Mouse (Mus musculus) liver, embryonic 16.5 days (tissue): ENCODE data around the gene H2-T24. TPM values are rescaled to one million over a fixed set of nuclear protein-coding genes. Genes with fewer than 3 reads are reported as not detected.
"Not testable (repeated sequence)": the region's sequence is repeated elsewhere in the genome, so short reads cannot be mapped to it uniquely, and the experiment has no call there.

Experiments used
- ATAC-seq: fragments of 200-750 bp; cut with Nextera tagmentation; 2 replicates; pipeline ENCODE4 v1.8.0; 2017; ENCODE audit warnings: low read depth, mild to moderate bottlenecking, moderate number of reproducible peaks, moderate library complexity
- H3K27ac ChIP-seq: fragments of 300-500 bp; sonication (generic); 2 replicates; pipeline ENCODE4 v1.5.1; 2014; ENCODE audit warnings: mild to moderate bottlenecking, low read length
- H3K27me3 ChIP-seq: fragments of 300-500 bp; sonication (generic); 2 replicates; pipeline ENCODE4 v1.6.1; 2014; ENCODE audit warnings: low read depth, low read length, mixed read lengths; ENCODE audit not compliant: control insufficient read depth, insufficient read depth
- H3K36me3 ChIP-seq: fragments of 300-500 bp; sonication (generic); 2 replicates; pipeline ENCODE4 v1.6.1; 2014; ENCODE audit warnings: mild to moderate bottlenecking; ENCODE audit not compliant: control insufficient read depth, insufficient read depth
- H3K4me1 ChIP-seq: fragments of 300-500 bp; sonication (generic); 2 replicates; pipeline ENCODE4 v1.6.1; 2014; ENCODE audit warnings: low read depth, low read length, mixed read lengths; ENCODE audit not compliant: control insufficient read depth
- H3K4me2 ChIP-seq: fragments of 300-500 bp; sonication (generic); 2 replicates; pipeline ENCODE4 v1.6.1; 2014; ENCODE audit warnings: low read depth, low read length, mixed read lengths
- H3K4me3 ChIP-seq: fragments of 300-500 bp; sonication (generic); 2 replicates; pipeline ENCODE4 v1.5.1; 2014; ENCODE audit warnings: low read depth, mild to moderate bottlenecking, low read length
- H3K9ac ChIP-seq: fragments of 300-500 bp; sonication (generic); 2 replicates; pipeline ENCODE4 v1.6.1; 2014; ENCODE audit warnings: low read depth, low read length
- H3K9me3 ChIP-seq: fragments of 300-500 bp; sonication (generic); replicated peaks from 2 replicates; pipeline ENCODE4 v1.6.1; 2016; ENCODE audit warnings: low read length; ENCODE audit not compliant: control insufficient read depth
- WGBS: fragments of 180-500 bp; shearing (Covaris S2); extraction: QIAGEN DNeasy Blood & Tissue Kit; methylation state at CpG from one replicate; pipeline ENCODE4 v1.1.7; 2014; ENCODE audit not compliant: insufficient replicate concordance; 5-methylcytosine and 5-hydroxymethylcytosine counted together
- polyA plus RNA-seq: library from polyadenylated mRNA; unstranded; fragments of >200 nt; fragmentation: Nextera tagmentation; extraction: Ambion mirVana; gene quantifications from 2 replicates; pipeline ENCODE4 v1.2.1, GENCODE M21; 2015

H2-T24 gene
- polyA plus RNA-seq, 1 experiment from 2014 or later = 7.9 TPM

DNA sequence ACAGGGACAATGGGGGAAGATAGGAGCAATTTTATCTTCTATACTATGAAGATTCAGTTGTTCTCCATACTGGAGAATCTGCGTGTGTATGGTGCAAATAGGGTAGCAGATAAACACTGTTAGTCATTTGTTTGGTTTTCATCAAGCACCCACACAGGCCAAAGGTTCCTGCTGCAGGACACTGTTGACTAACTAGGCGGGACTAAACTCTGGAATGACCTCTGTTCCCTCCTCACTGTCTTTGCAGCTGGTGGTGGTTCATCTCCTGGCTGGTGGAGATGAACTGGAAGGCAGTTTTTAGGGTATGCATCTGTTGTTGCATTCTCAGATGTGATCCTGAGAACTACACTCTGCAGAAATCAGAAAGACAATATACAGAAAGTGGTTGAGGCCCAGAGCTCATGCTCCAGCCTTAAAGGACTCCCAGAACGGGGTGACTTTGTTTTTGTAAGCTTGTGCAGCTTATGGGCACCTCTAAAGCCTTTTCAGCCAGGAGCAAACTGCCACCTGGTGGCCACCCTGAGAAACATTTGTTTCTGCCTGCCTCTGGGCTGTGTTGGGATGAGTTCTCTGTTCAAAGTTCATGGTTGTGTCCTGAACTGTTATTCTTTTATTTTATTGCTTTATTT is 14.8 kb upstream of the H2-T24 start:
- not testable (repeated sequence) for H3K4me2 ChIP-seq, H3K27ac ChIP-seq, H3K36me3 ChIP-seq, H3K9me3 ChIP-seq, H3K4me3 ChIP-seq, H3K27me3 ChIP-seq, H3K9ac ChIP-seq
- 23% methylated on average over 3 of the region's 3 CpGs for WGBS
- peaks cover 13% of the 10 kb centered on the region for H3K4me1 ChIP-seq
- ATAC-seq = peak; percentile 77

DNA sequence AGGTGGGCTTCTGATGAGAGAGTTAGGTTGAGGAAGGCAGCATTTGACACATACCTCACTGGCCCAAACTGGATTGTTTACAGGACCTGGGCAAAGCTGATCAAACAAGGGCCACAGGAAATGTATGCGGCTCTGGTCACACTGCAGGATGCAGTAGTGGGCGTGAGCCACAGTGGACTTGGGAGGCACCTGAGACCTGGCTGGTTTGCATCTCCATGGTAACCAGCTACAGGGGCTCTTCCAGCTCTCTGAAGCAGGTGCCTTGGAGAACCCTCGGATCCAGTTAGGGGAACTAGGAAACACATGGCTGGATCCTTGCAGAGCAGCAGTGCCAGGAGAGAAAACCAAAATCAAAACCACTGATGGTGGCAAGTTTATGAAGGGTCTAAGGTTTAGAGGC is 14.2 kb upstream of the H2-T24 start:
- not testable (repeated sequence) for H3K4me3 ChIP-seq, H3K27me3 ChIP-seq, H3K36me3 ChIP-seq, H3K9ac ChIP-seq, H3K4me2 ChIP-seq, H3K9me3 ChIP-seq
- WGBS = 64% methylated on average over 3 of the region's 3 CpGs
- peak; percentile 53 for ATAC-seq
- peaks cover 15% of the 10 kb centered on the region for H3K4me1 ChIP-seq
- H3K27ac ChIP-seq = peak overlapping the region; percentile 44; the same call in 1 of the 2 replicates

DNA sequence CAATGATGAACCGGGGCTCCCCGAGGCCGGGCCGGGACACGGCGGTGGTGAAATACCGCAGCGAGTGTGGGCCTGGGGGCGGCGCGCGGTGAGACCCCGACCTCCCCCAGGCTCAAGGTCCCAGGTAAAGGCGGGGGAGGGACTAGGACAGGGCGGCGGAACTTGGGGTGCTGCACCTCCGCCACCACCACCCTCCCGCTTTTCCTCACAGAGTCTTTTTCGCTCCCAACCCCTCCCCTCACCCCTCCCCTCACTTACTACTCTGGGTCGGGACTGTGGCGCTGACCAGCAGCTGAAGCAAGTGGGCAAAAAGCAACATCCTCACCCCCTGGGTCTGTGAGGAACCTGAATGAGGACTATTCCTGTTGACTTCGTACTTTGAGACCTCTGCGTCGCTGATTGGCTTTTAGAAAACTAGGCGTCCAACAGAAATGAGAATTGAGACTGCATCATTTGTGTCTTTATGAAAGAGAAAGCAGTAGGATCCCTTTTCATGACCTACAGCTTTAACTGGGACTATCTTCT is 12.1 kb upstream of the H2-T24 start, which contains the start of gene H2-T23:
Gene H2-T23 (minus strand): TSS at position 505 of the 525 bp plus-strand sequence.
- peaks cover 18% of the 10 kb centered on the region for H3K4me1 ChIP-seq
- peak within 1 kb of the TSS; percentile 51 for H3K4me2 ChIP-seq
- H3K27me3 ChIP-seq, H3K36me3 ChIP-seq, H3K9me3 ChIP-seq: not testable (repeated sequence)
- peak within 1 kb of the TSS; percentile 80 for H3K9ac ChIP-seq
- peak within 1 kb of the TSS; percentile 72 for H3K4me3 ChIP-seq
- WGBS = 2% methylated on average over 25 of the region's 25 CpGs
- H3K27ac ChIP-seq = peak within 1 kb of the TSS; percentile 80
- ATAC-seq = peak; percentile 45

DNA sequence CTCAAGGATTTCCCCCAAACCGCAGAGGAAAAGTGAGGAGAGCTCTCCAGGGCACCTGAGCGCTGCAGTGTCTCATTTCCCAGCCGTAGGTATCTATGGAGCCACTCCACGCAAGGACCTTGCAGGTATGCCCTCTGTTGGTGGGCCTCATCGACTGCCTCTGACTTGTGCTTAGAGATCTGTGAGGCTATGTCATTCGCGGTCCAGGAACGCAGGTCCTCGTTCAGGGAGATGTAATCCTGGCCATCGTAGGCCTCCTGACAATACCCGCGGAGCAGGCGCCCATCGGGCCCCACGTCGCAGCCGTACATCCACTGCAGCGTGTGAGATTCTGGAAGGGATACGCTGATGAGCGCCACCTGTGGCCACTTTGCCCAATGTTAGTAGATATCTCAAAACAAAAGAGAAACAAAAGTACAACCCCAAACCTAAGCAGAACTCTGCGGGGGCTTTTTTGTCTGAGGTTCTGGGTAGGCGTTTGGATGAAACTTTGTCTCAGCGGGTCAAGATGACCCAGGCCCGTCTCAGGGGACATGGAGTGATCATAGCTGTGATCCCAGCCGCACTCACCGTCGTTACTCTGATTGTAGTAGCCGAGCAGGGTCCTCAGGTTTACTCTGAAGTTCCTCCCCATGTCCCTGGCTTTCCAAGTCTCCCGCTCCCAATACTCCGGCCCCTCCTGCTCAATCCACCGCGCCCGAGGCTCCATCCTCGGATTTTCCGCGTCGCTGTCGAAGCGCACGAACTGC is 11.4 kb upstream of the H2-T24 start:
- H3K4me3 ChIP-seq = peak overlapping the region; percentile 72
- H3K9ac ChIP-seq = peak overlapping the region; percentile 80
- peak overlapping the region; percentile 51 for H3K4me2 ChIP-seq
- peaks cover 18% of the 10 kb centered on the region for H3K4me1 ChIP-seq
- H3K27me3 ChIP-seq, H3K9me3 ChIP-seq, H3K36me3 ChIP-seq: not testable (repeated sequence)
- WGBS = 2% methylated on average over 40 of the region's 40 CpGs
- peak overlapping the region; percentile 80 for H3K27ac ChIP-seq
- ATAC-seq = peak; percentile 40

DNA sequence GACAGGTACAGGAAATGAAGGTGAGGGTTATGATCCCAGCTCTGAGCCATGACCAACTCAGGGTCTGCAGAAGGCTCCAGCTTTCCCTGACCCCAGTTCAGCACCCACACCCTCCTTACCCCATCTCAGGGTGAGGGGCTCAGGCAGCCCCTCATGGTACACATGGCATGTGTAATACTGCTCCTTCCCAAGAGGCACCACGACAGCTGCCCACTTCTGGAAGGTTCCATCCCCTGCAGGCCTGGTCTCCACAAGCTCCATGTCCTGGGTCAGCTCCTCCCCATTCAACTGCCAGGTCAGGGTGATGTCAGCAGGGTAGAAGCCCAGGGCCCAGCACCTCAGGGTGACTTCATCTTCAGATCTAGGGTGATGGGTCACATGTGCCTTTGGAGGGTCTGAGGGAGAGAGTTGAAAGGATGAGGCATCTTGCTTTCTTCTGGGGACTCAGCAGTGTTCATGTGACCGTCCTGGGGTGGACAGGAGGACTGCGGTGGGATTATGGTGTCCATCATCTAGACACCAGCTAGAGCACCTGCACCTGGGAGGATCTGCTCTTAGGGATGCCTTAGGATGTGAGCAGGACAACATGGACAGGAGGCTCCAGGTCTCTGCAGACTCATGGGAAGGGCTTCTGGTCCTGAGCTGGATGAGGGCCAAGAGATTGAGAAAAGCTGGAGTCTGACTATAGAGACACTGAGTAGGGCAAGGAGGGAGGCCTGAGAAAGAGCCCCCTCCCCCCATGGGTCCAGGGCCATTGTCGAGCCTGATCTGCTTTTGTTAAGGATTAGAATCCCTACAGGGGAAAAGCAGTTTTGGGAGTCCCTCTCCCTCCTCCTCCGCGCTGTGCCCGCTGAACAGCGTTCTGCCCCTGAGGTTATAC is 10.6 kb upstream of the H2-T24 start:
- Histone ChIP-seq H3K27ac (peak overlapping the region; percentile 44; the same call in 1 of the 2 replicates), H3K4me2 (peak overlapping the region; percentile 51), H3K9ac (peak overlapping the region; percentile 80), H3K4me1 (peaks cover 18% of the 10 kb centered on the region), H3K4me3 (peak overlapping the region; percentile 72)
- not testable (repeated sequence) for H3K36me3 ChIP-seq, ATAC-seq, H3K27me3 ChIP-seq, H3K9me3 ChIP-seq
- 66% methylated on average over 8 of the region's 8 CpGs for WGBS

DNA sequence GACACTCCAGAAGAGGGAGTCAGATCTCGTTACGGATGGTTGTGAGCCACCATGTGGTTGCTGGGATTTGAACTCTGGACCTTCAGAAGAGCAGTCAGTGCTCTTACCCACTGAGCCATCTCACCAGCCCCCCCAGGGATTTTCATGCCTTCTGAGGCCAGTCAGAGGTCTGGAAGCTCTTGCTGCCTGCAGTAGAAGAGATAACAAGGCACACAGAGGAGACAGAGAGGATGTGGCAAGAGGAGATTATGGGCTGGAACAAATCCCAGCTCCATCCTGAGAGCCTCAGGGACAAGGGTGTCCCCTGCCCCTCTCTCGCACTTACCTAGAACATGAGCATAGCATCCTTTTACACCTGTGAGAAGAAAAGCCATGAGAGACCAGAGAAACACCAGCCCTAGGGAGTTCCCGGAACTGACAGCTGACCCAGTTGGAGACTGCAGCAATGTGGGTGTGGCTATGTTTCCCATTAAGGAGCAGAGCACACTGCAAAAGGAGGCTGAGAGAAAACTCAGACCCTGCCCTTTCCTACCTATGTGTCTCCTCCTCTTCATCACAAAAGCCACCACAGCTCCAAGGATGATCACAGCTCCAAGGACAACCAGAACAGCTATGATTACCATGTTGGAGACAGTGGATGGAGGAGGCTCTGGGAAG is 9.8 kb upstream of the H2-T24 start:
- ATAC-seq = peak; percentile 42
- H3K4me3 ChIP-seq, H3K27ac ChIP-seq, H3K9me3 ChIP-seq, H3K36me3 ChIP-seq, H3K27me3 ChIP-seq, H3K4me2 ChIP-seq, H3K9ac ChIP-seq: not testable (repeated sequence)
- H3K4me1 ChIP-seq = peaks cover 18% of the 10 kb centered on the region
- WGBS = 59% methylated on average over 2 of the region's 4 CpGs

DNA sequence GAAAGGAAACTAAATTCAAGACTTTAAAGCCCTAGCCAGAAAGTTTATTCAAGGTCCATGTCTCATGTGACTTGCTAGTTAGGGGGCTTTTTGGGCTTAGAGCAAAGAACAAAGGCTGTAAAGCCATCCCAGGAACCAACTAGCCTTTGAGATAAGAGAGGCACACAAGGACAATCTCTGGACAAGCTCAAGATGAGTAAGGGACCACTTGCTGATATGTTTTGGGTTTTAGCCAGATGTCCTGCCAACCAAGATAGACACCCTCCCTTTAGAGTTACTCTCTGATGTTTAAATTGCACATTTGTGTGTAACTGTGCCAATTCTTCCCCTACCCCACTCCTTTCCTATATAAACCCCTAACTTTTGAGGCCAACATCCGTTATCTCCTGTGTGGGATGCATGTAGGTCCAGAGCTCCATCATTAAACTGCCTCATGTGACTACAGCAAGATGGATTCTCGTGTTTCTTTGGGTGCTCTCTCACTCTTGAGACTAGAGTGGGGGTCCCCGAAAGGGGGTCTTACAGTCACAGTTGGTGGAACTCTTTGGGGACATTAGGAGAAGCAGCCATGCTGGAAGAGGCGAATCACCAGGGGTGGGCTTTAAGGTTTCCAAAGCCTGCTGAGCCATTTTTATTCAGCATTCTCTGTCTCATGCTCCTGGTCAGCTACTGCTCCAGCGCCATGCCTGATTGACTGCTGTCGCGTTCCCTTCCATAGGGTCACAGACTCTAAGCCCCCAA is 8.7 kb upstream of the H2-T24 start:
- H3K27me3 ChIP-seq = no peaks in the 10 kb centered on the region
- H3K27ac ChIP-seq = no peak overlapping the region
- no peak overlapping the region for H3K9ac ChIP-seq
- no peak overlapping the region for H3K4me2 ChIP-seq
- WGBS = 81% methylated on average over 7 of the region's 7 CpGs
- no peaks in the 10 kb centered on the region for H3K36me3 ChIP-seq
- ATAC-seq = no peak
- H3K4me1 ChIP-seq = peaks cover 23% of the 10 kb centered on the region
- no peak overlapping the region for H3K4me3 ChIP-seq
- H3K9me3 ChIP-seq = no peaks in the 10 kb centered on the region

DNA sequence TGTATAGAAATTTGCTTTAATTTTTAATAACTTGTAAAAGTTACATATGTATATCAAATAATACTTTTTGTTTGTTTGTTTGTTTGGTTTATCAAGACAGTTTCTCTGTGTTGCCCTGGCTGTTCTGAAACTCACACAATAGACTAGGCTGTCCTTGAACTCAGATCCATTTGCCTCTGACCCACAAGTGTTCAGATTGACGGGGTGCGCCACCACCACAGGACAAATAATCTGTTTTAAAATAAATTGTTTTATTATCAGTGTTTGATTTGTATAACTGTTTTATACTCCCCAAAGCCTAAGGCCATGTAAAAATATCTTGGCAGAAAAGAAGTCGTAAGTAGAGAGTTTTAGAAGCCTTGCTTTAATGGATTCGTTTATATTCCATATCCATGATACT is 7.3 kb upstream of the H2-T24 start:
- H3K9me3 ChIP-seq = no peaks in the 10 kb centered on the region
- H3K36me3 ChIP-seq = no peaks in the 10 kb centered on the region
- no peak for ATAC-seq
- no peak overlapping the region for H3K4me2 ChIP-seq
- peaks cover 37% of the 10 kb centered on the region for H3K4me1 ChIP-seq
- H3K9ac ChIP-seq = no peak overlapping the region
- 78% methylated on average over 4 of the region's 4 CpGs for WGBS
- no peaks in the 10 kb centered on the region for H3K27me3 ChIP-seq
- H3K27ac ChIP-seq = no peak overlapping the region
- no peak overlapping the region for H3K4me3 ChIP-seq
